Mouse (Mus musculus) yolk sac, embryonic 10.5 days (tissue): ENCODE data around the gene 2610001J05Rik.

Experiments used
- DNase-seq: peaks from one replicate; pipeline ENCODE4 v3.0.0-alpha.2; 2017; ENCODE audit warnings: low spot score

Gene 2610001J05Rik

GRCm38 (mm10) chr6:13835720-13836665, 35.3 kb downstream of the 2610001J05Rik start:
- DNase-seq: no peak

- DNase-seq: no peak
Observed at GRCm38 (mm10) chr6:13832770-13833169, 38.5 kb downstream of the 2610001J05Rik start.

GRCm38 (mm10) chr6:13828877-13829276, 42.4 kb downstream of the 2610001J05Rik start:
- DNase-seq: no peak
